13 mouse cellular contexts compared by ENCODE assay signal in genomic region chr8:46251561-46251960, GRCm38 (mm10). TPM values are rescaled to one million over a fixed set of nuclear protein-coding genes. Genes with fewer than 3 reads are reported as not detected.
DNase-seq lines count a peak whose midpoint lies in the region; ATAC-seq and TF ChIP-seq lines count a peak whose summit lies in the region.
"Had no signal": no experiment of that assay in that cellular context is flagged by ENCODE, and none has a peak within 500 bp of the region (broad histone marks: within the 10 kb centered on the region; RNA-seq: fewer than 3 reads in every experiment).

No protein-coding gene starts in this region.

- no peak for TF ChIP-seq POLR2A in brain, embryonic 14.5 days (IDR thresholded peaks at IDR 0.05; ENCODE audit: borderline replicate concordance, extremely low read depth, insufficient read depth, insufficient read length, poor library complexity, severe bottlenecking)

- peaks cover 26% of the 10 kb centered on the region for H3K4me1 ChIP-seq in midbrain, embryonic 10.5 days

- WGBS in midbrain, embryonic 10.5 days = 59% methylated on average over 10 of the region's 10 CpGs

- 0 out of 2 replicates have a peak overlapping the region, but pooled peaks have one; percentile 5 for H3K27ac ChIP-seq in midbrain, embryonic 10.5 days (replicated peaks)
- H3K27ac ChIP-seq: heart, adult 2 months had no signal

- no peaks in the 10 kb centered on the region; the same call in 1 of the 2 replicates for H3K9me3 ChIP-seq in midbrain, embryonic 10.5 days (replicated peaks)

- no peak for ATAC-seq in monocyte, adult 5-6 weeks (replicated peaks; ENCODE audit: insufficient number of reproducible peaks, low FRiP score, low TSS enrichment, poor library complexity, severe bottlenecking)

- H3K4me3 ChIP-seq in midbrain, embryonic 10.5 days = no peak overlapping the region
- H3K4me3 ChIP-seq: heart, adult 2 months had no signal

- peak; percentile 23 for DNase-seq in brain, embryonic 14.5 days (ENCODE audit: low read depth)
- peak; percentile 61 for DNase-seq in embryo, embryonic 11 days
- peak; percentile 18 for DNase-seq in forelimb bud, embryonic 11.5 days (ENCODE audit: low read depth, low spot score)
- no peak for DNase-seq in midbrain, embryonic 10.5 days (ENCODE audit: low spot score)
- DNase-seq in MN1 (ENCODE audit: low spot score) = no peak
- DNase-seq in retina, postnatal 1 day = no peak
- no peak for DNase-seq in layer of hippocampus, adult 11-12 months (ENCODE audit: low spot score)
- DNase-seq: cerebellum, postnatal 14 days; heart, adult 2 months; kidney, postnatal 25 days had no signal

- H3K36me3 ChIP-seq in midbrain, embryonic 10.5 days = no peaks in the 10 kb centered on the region

- no peak for TF ChIP-seq CTCF in brain, embryonic 14.5 days (IDR thresholded peaks at IDR 0.05; ENCODE audit: borderline replicate concordance, extremely low read depth, insufficient read depth, insufficient read length)

- peaks cover 95% of the 10 kb centered on the region for H3K27me3 ChIP-seq in midbrain, embryonic 10.5 days (ENCODE audit: low read depth, poor library complexity, severe bottlenecking)

RNA-seq across cellular contexts. Expression of gene Slc25a4, which starts 40.5 kb away (rescaled TPM):
- polyA plus RNA-seq in brain, embryonic 14.5 days (2012; rRNA removed) = 541 and 572 TPM in 2 replicates
- 505 and 511 TPM in 2 replicates for polyA plus RNA-seq in midbrain, embryonic 10.5 days (2016; fragmentation: Nextera tagmentation; extraction: Ambion mirVana)
- total RNA-seq in monocyte, adult 5-6 weeks (2017) = 25.8 to 40.1 TPM (median 26.8 TPM) in 3 replicates

RNA-seq across cellular contexts. Expression of gene Helt, which starts 42.9 kb away (rescaled TPM):
- 3.7 and 7.2 TPM in 2 replicates for polyA plus RNA-seq in brain, embryonic 14.5 days (2012; rRNA removed)
- 32.2 and 64.1 TPM in 2 replicates for polyA plus RNA-seq in midbrain, embryonic 10.5 days (2016; fragmentation: Nextera tagmentation; extraction: Ambion mirVana)
- total RNA-seq in monocyte, adult 5-6 weeks (2017) = not detected in 3 replicates
- total RNA-seq: left cerebral cortex, adult 18-20 months had no signal
- polyA plus RNA-seq: liver, embryonic 16.5 days had no signal

Comparison
In these comparisons a context has a peak if more than half of its experiments do, and no peak if none do; other contexts are left out.
1. DNase-seq: peak in brain, embryonic 14.5 days (single experiment), embryo, embryonic 11 days (single experiment) and forelimb bud, embryonic 11.5 days (single experiment); none in midbrain, embryonic 10.5 days (single experiment), MN1 (single experiment), retina, postnatal 1 day (single experiment) and layer of hippocampus, adult 11-12 months (single experiment).